Mouse (Mus musculus) adrenal gland, postnatal 25 days (tissue): ENCODE results near the gene Ccl3. TPM values are rescaled to one million over a fixed set of nuclear protein-coding genes. Genes with fewer than 3 reads are reported as not detected.

Experiments
- DNase-seq: peaks from one replicate; pipeline ENCODE4 v3.0.0; 2021; ENCODE audit warnings: mixed read lengths
- total RNA-seq: library from RNA; stranded (reverse); gene quantifications from 2 replicates; pipeline ENCODE4 v1.2.3, GENCODE M21; 2021

Gene Ccl3
- total RNA-seq, 1 experiment from 2014 or later: 0.43 TPM

- DNase-seq: no peak
These were observed 30.1 kb downstream of the Ccl3 start for GRCm38 (mm10) chr11:83619037-83619436.

DNA sequence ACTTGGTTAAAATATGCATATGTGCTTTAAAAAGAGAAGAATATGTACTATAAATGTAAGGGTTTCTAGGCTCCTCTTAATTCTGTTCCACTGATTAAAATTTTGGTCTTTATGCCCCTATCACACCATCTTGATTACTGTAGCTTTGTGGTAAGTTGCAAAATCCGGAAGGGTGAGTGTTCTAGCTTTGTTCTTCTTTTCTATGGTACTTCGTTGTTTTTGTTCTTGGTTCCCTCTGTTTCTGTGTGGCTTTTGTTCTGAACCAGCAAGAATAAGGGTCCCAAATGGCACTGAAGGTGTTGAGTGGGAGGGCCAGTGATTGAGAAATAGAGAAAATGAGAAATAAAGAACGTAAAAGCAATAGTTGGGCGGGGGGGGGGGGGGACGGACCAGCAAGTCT is 30.9 kb downstream of the Ccl3 start:
- no peak for DNase-seq

- DNase-seq: no peak
These were observed 32.6 kb downstream of the Ccl3 start for GRCm38 (mm10) chr11:83616586-83616985.

GRCm38 (mm10) chr11:83610900-83611299 is 38.3 kb downstream of the Ccl3 start:
- no peak for DNase-seq

- DNase-seq: no peak
These were observed 42.8 kb downstream of the Ccl3 start for GRCm38 (mm10) chr11:83606396-83606795.

DNA sequence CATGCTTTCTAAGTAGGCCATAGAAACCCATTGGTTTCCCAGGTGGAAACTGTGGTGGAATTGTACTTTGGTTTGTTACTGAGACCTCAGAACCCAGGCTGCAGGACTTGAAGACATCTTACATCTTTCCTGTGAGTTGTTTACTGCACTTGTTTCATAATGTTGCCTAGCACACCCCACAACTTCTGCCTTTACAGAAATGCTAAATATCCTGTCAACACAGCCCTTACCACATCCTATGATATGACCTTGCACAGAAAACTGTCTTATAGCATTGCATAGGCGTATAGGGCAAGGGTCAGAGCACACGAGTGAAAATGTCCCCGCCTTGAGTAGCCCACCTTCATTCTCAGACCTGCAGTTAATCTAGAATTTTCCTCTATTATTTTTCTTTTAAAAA is 43.6 kb downstream of the Ccl3 start:
- no peak for DNase-seq

DNA sequence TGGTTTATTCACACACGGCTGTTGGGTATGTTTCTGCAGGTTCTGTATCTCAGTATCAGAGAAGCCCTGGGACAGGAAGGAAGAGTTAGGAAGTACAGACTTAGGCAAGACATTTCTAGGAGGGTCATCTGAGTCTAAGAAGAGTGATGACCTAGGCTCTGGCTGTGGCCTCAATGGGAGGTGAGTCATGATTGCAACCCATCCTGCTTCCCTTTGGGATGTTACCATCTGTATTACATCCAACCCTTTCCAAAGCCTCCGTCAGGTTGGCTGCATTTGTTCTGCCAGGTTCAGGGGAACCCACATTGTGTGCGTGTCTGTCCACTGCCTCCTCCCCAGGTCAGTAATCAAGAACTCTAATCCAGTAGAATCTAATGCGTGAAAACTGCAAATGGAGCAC is 44.5 kb downstream of the Ccl3 start:
- DNase-seq: no peak

DNA sequence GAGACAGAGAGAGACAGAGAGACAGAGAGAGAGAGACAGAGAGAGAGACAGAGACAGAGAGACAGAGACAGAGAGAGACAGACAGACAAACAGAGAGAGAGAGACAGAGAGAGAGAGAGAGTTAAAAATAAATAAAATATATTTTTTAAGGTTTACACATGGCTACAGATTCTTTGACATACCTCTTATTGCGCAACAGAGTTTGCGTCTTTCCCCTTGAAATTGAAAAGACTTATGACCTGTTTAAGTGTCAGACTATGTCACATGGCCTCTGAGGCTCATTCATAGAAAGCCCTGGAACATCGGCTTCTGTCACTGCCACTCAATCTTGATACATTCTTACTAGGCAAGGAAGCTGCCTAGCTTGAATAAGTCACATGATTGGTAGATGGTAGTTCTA is 45.8 kb downstream of the Ccl3 start:
- DNase-seq: no peak

- no peak for DNase-seq
These were observed 48.6 kb downstream of the Ccl3 start for GRCm38 (mm10) chr11:83600576-83600975.

GRCm38 (mm10) chr11:83598991-83599390 is 50.2 kb downstream of the Ccl3 start:
- no peak for DNase-seq

- no peak for DNase-seq
These were observed 50.8 kb downstream of the Ccl3 start for GRCm38 (mm10) chr11:83598207-83598837.

Other genes with a start within 250 kb of the Ccl3 start
- 9.8 and 12.7 TPM in 2 replicates for gene Rasl10b, start 240.2 kb downstream of the Ccl3 start, total RNA-seq
- not detected in 2 replicates for gene Gas2l2, start 219.9 kb downstream of the Ccl3 start, total RNA-seq
- gene 1700020L24Rik, start 211.7 kb downstream of the Ccl3 start, total RNA-seq: 0.43 TPM in 1 of 2 replicates, not detected in the other
- 6.7 and 8.0 TPM in 2 replicates for gene Mmp28, start 186.3 kb downstream of the Ccl3 start, total RNA-seq
- 72.8 and 73.5 TPM in 2 replicates for gene Taf15, start 176.3 kb downstream of the Ccl3 start, total RNA-seq
- not detected in 2 replicates for gene Heatr9, start 127.2 kb downstream of the Ccl3 start, total RNA-seq
- gene Ccl5, start 118.8 kb downstream of the Ccl3 start, total RNA-seq: 0.88 TPM in 1 of 2 replicates, not detected in the other
- 2.3 and 4.9 TPM in 2 replicates for gene Ccl9, start 70.7 kb downstream of the Ccl3 start, total RNA-seq
- gene Ccl6, start 56.3 kb downstream of the Ccl3 start, total RNA-seq: 5.9 and 6.0 TPM in 2 replicates
- not detected in 2 replicates for gene Rpl9-ps1, start 3.7 kb downstream of the Ccl3 start, total RNA-seq
- gene Ccl4, start 13.2 kb upstream of the Ccl3 start, total RNA-seq: not detected in 2 replicates
- gene Wfdc17, start 54.6 kb upstream of the Ccl3 start, total RNA-seq: 0.88 TPM in 1 of 2 replicates, not detected in the other
- not detected in 2 replicates for gene Wfdc18, start 59.7 kb upstream of the Ccl3 start, total RNA-seq
- gene Wfdc21, start 97.6 kb upstream of the Ccl3 start, total RNA-seq: not detected in 2 replicates
- gene Heatr6, start 104.3 kb upstream of the Ccl3 start, total RNA-seq: 17.0 and 17.1 TPM in 2 replicates
- gene Hnf1b, start 200.7 kb upstream of the Ccl3 start, total RNA-seq: 0.24 TPM in 1 of 2 replicates, not detected in the other